In genomic region chr13:64155171-64155571, GRCm38 (mm10) we compare ENCODE assay signal across 9 mouse cellular contexts. TPM values are rescaled to one million over a fixed set of nuclear protein-coding genes. Genes with fewer than 3 reads are reported as not detected.
DNase-seq lines count a peak whose midpoint lies in the region; ATAC-seq lines count a peak whose summit lies in the region.
"Had no signal": no experiment of that assay in that cellular context is flagged by ENCODE, and none has a peak within 500 bp of the region (broad histone marks: within the 10 kb centered on the region; RNA-seq: fewer than 3 reads in every experiment).

No protein-coding gene starts in this region.

- H3K4me3 ChIP-seq in kidney, embryonic 14.5 days (ENCODE audit: low read length) = no peak overlapping the region
- H3K4me3 ChIP-seq in heart, embryonic 14.5 days (ENCODE audit: control insufficient read depth in 1 of 2, insufficient read depth in 1 of 2, low read depth in 1 of 2, low read length in 2 of 2) = 0 out of 4 replicates have a peak overlapping the region, but pooled peaks of 1 of the 2 experiments have one; percentile 4

- 22% methylated on average over 1 of the region's 1 CpGs for WGBS in kidney, embryonic 14.5 days
- 4% methylated on average over 1 of the region's 1 CpGs for WGBS in heart, embryonic 14.5 days

- no peak overlapping the region for H3K27ac ChIP-seq in kidney, embryonic 14.5 days (ENCODE audit: low read depth, low read length)
- H3K27ac ChIP-seq in heart, embryonic 14.5 days (replicated peaks in 1 of 2; ENCODE audit: control insufficient read depth in 1 of 2, insufficient read depth in 1 of 2, low read depth in 2 of 2, low read length in 2 of 2) = peak overlapping the region; percentile 92 to 95

- no peaks in the 10 kb centered on the region for H3K36me3 ChIP-seq in kidney, embryonic 14.5 days (ENCODE audit: control insufficient read depth, insufficient read depth, low read length)
- H3K36me3 ChIP-seq in heart, embryonic 14.5 days (ENCODE audit: control insufficient read depth, insufficient read depth, low read length) = no peaks in the 10 kb centered on the region

- no peak overlapping the region for H3K9ac ChIP-seq in kidney, embryonic 14.5 days (ENCODE audit: low read depth, low read length)
- H3K9ac ChIP-seq in heart, embryonic 14.5 days (ENCODE audit: low read length) = peak overlapping the region; percentile 38; the same call in 1 of the 2 replicates

- no peak overlapping the region for H3K4me2 ChIP-seq in kidney, embryonic 14.5 days (replicated peaks; ENCODE audit: low read depth, low read length)
- H3K4me2 ChIP-seq in heart, embryonic 14.5 days (ENCODE audit: low read length) = peak overlapping the region; percentile 94

- H3K9me3 ChIP-seq in kidney, embryonic 14.5 days (ENCODE audit: control insufficient read depth, low read length) = no peaks in the 10 kb centered on the region
- no peaks in the 10 kb centered on the region for H3K9me3 ChIP-seq in heart, embryonic 14.5 days (ENCODE audit: control insufficient read depth, low read length)

- no peak for ATAC-seq in kidney, embryonic 14.5 days (ENCODE audit: low FRiP score, low TSS enrichment)
- no peak for ATAC-seq in heart, embryonic 14.5 days (ENCODE audit: insufficient number of reproducible peaks, insufficient read depth, low FRiP score, low read depth)

- H3K4me1 ChIP-seq in kidney, embryonic 14.5 days (ENCODE audit: control insufficient read depth, insufficient read depth, low read length) = peaks cover 13% of the 10 kb centered on the region; the same call in 1 of the 2 replicates
- peaks cover 7 to 29% of the 10 kb centered on the region in 2 experiments for H3K4me1 ChIP-seq in heart, embryonic 14.5 days (ENCODE audit: control insufficient read depth in 2 of 2, insufficient read depth in 2 of 2, low read length in 2 of 2)

- DNase-seq in kidney, adult 11 months = peak; percentile 68
- DNase-seq in NIH3T3 (ENCODE audit: low read depth) = peak; percentile 80
- peak; percentile 28 for DNase-seq in lung, postnatal 10 days
- no peak for DNase-seq in frontal cortex, postnatal 10 days (ENCODE audit: low spot score in 2 of 2)
- no peak for DNase-seq in layer of hippocampus, adult 9-10 months (ENCODE audit: low spot score)
- DNase-seq in frontal cortex, postnatal 14 days (ENCODE audit: low spot score in 2 of 2) = no peak
- DNase-seq: adrenal gland, postnatal 25 days had no signal

- H3K27me3 ChIP-seq in kidney, embryonic 14.5 days (ENCODE audit: control insufficient read depth, insufficient read depth, low read length) = 0 out of 2 replicates have a peak, but pooled peaks cover 3% of the 10 kb centered on the region
- H3K27me3 ChIP-seq in heart, embryonic 14.5 days (ENCODE audit: control insufficient read depth, insufficient read depth, low read length) = no peaks in the 10 kb centered on the region

RNA-seq across cellular contexts. Expression of gene Zfp367, which starts 2.2 kb away (rescaled TPM):
- 13.6 and 21.4 TPM in 2 replicates for polyA plus RNA-seq in kidney, embryonic 14.5 days (2014; fragmentation: Nextera tagmentation; extraction: Ambion mirVana)
- 28.1 and 30.2 TPM in 2 replicates for polyA plus RNA-seq in heart, embryonic 14.5 days (2014; fragmentation: Nextera tagmentation; extraction: Ambion mirVana)

RNA-seq across cellular contexts. Expression of gene Habp4, which starts 6.5 kb away (rescaled TPM):
- polyA plus RNA-seq in kidney, embryonic 14.5 days (2014; fragmentation: Nextera tagmentation; extraction: Ambion mirVana) = 23.7 and 32.6 TPM in 2 replicates
- polyA plus RNA-seq in heart, embryonic 14.5 days (2014; fragmentation: Nextera tagmentation; extraction: Ambion mirVana) = 70.9 and 72.4 TPM in 2 replicates

RNA-seq across cellular contexts. Expression of gene Slc35d2, which starts 26.0 kb away (rescaled TPM):
- polyA plus RNA-seq in kidney, embryonic 14.5 days (2014; fragmentation: Nextera tagmentation; extraction: Ambion mirVana) = 5.5 TPM in 2 replicates
- polyA plus RNA-seq in heart, embryonic 14.5 days (2014; fragmentation: Nextera tagmentation; extraction: Ambion mirVana) = 6.1 and 7.7 TPM in 2 replicates

Comparison
In these comparisons a context has a peak if more than half of its experiments do, and no peak if none do; other contexts are left out.
1. DNase-seq: peak in kidney, adult 11 months (single experiment), NIH3T3 (single experiment) and lung, postnatal 10 days (single experiment); none in frontal cortex, postnatal 10 days (0 of 2), layer of hippocampus, adult 9-10 months (single experiment) and frontal cortex, postnatal 14 days (0 of 2).